Mouse (Mus musculus): Measurements from ENCODE around the gene Ckap2l. TPM values are rescaled to one million over a fixed set of nuclear protein-coding genes. Genes with fewer than 3 reads are reported as not detected.
A peak's percentile ranks its signal among the peaks of the same experiment; 100 is the strongest.

The Ckap2l gene
- total RNA-seq, 2 experiments from 2014 or later: 1.3 to 2.1 TPM

GRCm38 (mm10) chr2:129240726-129241432 lies 56.1 kb downstream of the Ckap2l start:
- peak in 1 of 2 experiments; percentile 43 for DNase-seq (ENCODE audit: low spot score in 2 of 2)

- DNase-seq (ENCODE audit: low spot score in 2 of 2): no peak
These were observed 60.5 kb downstream of the Ckap2l start for GRCm38 (mm10) chr2:129236526-129236925.

GRCm38 (mm10) chr2:129234731-129235130 lies 62.3 kb downstream of the Ckap2l start:
- DNase-seq (ENCODE audit: low spot score in 2 of 2): no peak

- no peak for DNase-seq (ENCODE audit: low spot score in 2 of 2)
These were observed 63.1 kb downstream of the Ckap2l start for GRCm38 (mm10) chr2:129233803-129234477.

GRCm38 (mm10) chr2:129233218-129233617 lies 63.8 kb downstream of the Ckap2l start:
- no peak for DNase-seq (ENCODE audit: low spot score in 2 of 2)

GRCm38 (mm10) chr2:129232484-129232883 lies 64.5 kb downstream of the Ckap2l start:
- no peak for DNase-seq (ENCODE audit: low spot score in 2 of 2)

- peak; percentile 57 to 83 for DNase-seq (ENCODE audit: low spot score in 2 of 2)
These were observed 65.0 kb downstream of the Ckap2l start for GRCm38 (mm10) chr2:129232023-129232422.

GRCm38 (mm10) chr2:129229316-129229715 lies 67.7 kb downstream of the Ckap2l start:
- no peak for DNase-seq (ENCODE audit: low spot score in 2 of 2)

- no peak for DNase-seq (ENCODE audit: low spot score in 2 of 2)
These were observed 68.4 kb downstream of the Ckap2l start for GRCm38 (mm10) chr2:129228571-129228970.

GRCm38 (mm10) chr2:129227709-129228108 lies 69.3 kb downstream of the Ckap2l start:
- DNase-seq (ENCODE audit: low spot score in 2 of 2): no peak

- no peak for DNase-seq (ENCODE audit: low spot score in 2 of 2)
These were observed 69.9 kb downstream of the Ckap2l start for GRCm38 (mm10) chr2:129227011-129227529.

- DNase-seq (ENCODE audit: low spot score in 2 of 2): no peak
These were observed 70.6 kb downstream of the Ckap2l start for GRCm38 (mm10) chr2:129226296-129226851.

- no peak for DNase-seq (ENCODE audit: low spot score in 2 of 2)
These were observed 71.7 kb downstream of the Ckap2l start for GRCm38 (mm10) chr2:129225251-129225819.

- no peak for DNase-seq (ENCODE audit: low spot score in 2 of 2)
These were observed 72.8 kb downstream of the Ckap2l start for GRCm38 (mm10) chr2:129224178-129224577.

- DNase-seq (ENCODE audit: low spot score in 2 of 2): no peak
These were observed 75.8 kb downstream of the Ckap2l start for GRCm38 (mm10) chr2:129221097-129221632.

GRCm38 (mm10) chr2:129218537-129219105 lies 78.4 kb downstream of the Ckap2l start:
- DNase-seq (ENCODE audit: low spot score in 2 of 2): peak in 1 of 2 experiments; percentile 45

Other genes with a start within 250 kb of the Ckap2l start
- gene Vinac1, start 249.0 kb downstream of the Ckap2l start, total RNA-seq (2021): under 1 TPM; 0.09 to 0.17 TPM
- gene Ttl, start 231.3 kb downstream of the Ckap2l start, total RNA-seq (2021): 10 to 100 TPM; 45.0 to 49.2 TPM
- 10 to 100 TPM; 16.1 to 17.8 TPM for gene Polr1b, start 196.2 kb downstream of the Ckap2l start, total RNA-seq (2021)
- 10 to 100 TPM; 11.8 to 13.5 TPM for gene Chchd5, start 167.5 kb downstream of the Ckap2l start, total RNA-seq (2021)
- gene Slc20a1, start 98.4 kb downstream of the Ckap2l start, total RNA-seq (2021): 100 to 1,000 TPM; 110 to 130 TPM
- gene Il1a, start 12.8 kb upstream of the Ckap2l start, total RNA-seq (2021): under 1 TPM; 0.48 to 0.76 TPM
- not detected for gene Il1b, start 73.9 kb upstream of the Ckap2l start, total RNA-seq (2021)
- under 1 TPM; 0.32 to 0.38 TPM for gene F830045P16Rik, start 239.4 kb upstream of the Ckap2l start, total RNA-seq (2021)

Measured in layer of hippocampus, postnatal 14 days (tissue).